Mouse (Mus musculus): ENCODE results near the gene Mgarp. TPM values are rescaled to one million over a fixed set of nuclear protein-coding genes. Genes with fewer than 3 reads are reported as not detected.

Mgarp gene
- polyA plus RNA-seq, 1 experiment from 2014 or later: 0.60 TPM

- peaks cover 25% of the 10 kb centered on the region for H3K4me1 ChIP-seq (ENCODE audit: insufficient read depth)
- H3K27ac ChIP-seq (ENCODE audit: low read depth): no peak overlapping the region
- 81% methylated on average over 5 of the region's 5 CpGs for WGBS (ENCODE audit: insufficient replicate concordance)
- H3K4me3 ChIP-seq (ENCODE audit: low read depth, low read length): no peak overlapping the region
- no peaks in the 10 kb centered on the region for H3K9me3 ChIP-seq (ENCODE audit: low read length)
- ATAC-seq: no peak
- DNase-seq: no peak
- no peak overlapping the region for H3K9ac ChIP-seq (replicated peaks)
- H3K27me3 ChIP-seq (ENCODE audit: insufficient read depth, low read length): peaks cover 6% of the 10 kb centered on the region; the same call in 1 of the 2 replicates
- no peaks in the 10 kb centered on the region for H3K36me3 ChIP-seq (replicated peaks; ENCODE audit: insufficient read depth, low read length)
- H3K4me2 ChIP-seq (ENCODE audit: low read depth, low read length): no peak overlapping the region
- TF ChIP-seq EP300 (IDR thresholded peaks at IDR 0.05; ENCODE audit: low read depth) (no peak), CTCF (IDR thresholded peaks at IDR 0.05; ENCODE audit: low read depth) (no peak)
These were observed 4.9 kb downstream of the Mgarp start for GRCm38 (mm10) chr3:51391591-51391990.

DNA sequence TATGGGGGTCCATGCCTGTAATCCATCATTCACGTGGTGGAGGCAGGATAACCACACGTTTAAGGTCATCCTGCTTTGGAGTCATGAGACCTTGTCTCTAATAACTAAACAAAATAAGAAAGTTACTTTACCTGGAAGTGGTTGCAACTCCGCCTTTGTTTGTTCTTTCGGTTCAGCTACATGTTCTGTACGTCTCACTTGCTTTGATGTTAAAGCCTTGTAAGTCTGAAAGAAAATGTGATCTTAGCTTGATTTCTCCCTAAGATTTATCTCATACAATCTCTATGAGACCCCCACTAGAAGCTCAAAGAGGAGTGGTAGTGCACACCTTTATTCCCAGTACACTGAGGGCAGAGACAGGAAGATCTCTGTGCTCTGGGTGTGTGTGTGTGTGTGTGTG, 5.4 kb downstream of the Mgarp start:
- Histone ChIP-seq H3K4me2 (ENCODE audit: low read depth, low read length) (no peak overlapping the region), H3K4me3 (ENCODE audit: low read depth, low read length) (no peak overlapping the region), H3K27ac (ENCODE audit: low read depth) (no peak overlapping the region), H3K27me3 (ENCODE audit: insufficient read depth, low read length) (peaks cover 4% of the 10 kb centered on the region; the same call in 1 of the 2 replicates), H3K36me3 (replicated peaks; ENCODE audit: insufficient read depth, low read length) (no peaks in the 10 kb centered on the region), H3K9me3 (ENCODE audit: low read length) (no peaks in the 10 kb centered on the region), H3K9ac (replicated peaks) (no peak overlapping the region; the same call in 1 of the 2 replicates), H3K4me1 (ENCODE audit: insufficient read depth) (peaks cover 20% of the 10 kb centered on the region)
- 76% methylated on average over 5 of the region's 5 CpGs for WGBS (ENCODE audit: insufficient replicate concordance)
- TF ChIP-seq CTCF (IDR thresholded peaks at IDR 0.05; ENCODE audit: low read depth) (no peak), EP300 (IDR thresholded peaks at IDR 0.05; ENCODE audit: low read depth) (no peak)
- no peak for ATAC-seq
- DNase-seq: no peak

GRCm38 (mm10) chr3:51388904-51389303, 7.6 kb downstream of the Mgarp start:
- TF ChIP-seq CTCF (IDR thresholded peaks at IDR 0.05; ENCODE audit: low read depth) (no peak), EP300 (IDR thresholded peaks at IDR 0.05; ENCODE audit: low read depth) (peak; percentile 84)
- Histone ChIP-seq H3K27ac (ENCODE audit: low read depth) (no peak overlapping the region), H3K4me1 (ENCODE audit: insufficient read depth) (peaks cover 17% of the 10 kb centered on the region), H3K36me3 (replicated peaks; ENCODE audit: insufficient read depth, low read length) (no peaks in the 10 kb centered on the region), H3K9me3 (ENCODE audit: low read length) (no peaks in the 10 kb centered on the region), H3K4me2 (ENCODE audit: low read depth, low read length) (peak overlapping the region; percentile 73), H3K9ac (replicated peaks) (peak overlapping the region; percentile 8), H3K27me3 (ENCODE audit: insufficient read depth, low read length) (no peaks in the 10 kb centered on the region), H3K4me3 (ENCODE audit: low read depth, low read length) (peak overlapping the region; percentile 29)
- 8% methylated on average over 13 of the region's 13 CpGs for WGBS (ENCODE audit: insufficient replicate concordance)
- peak; percentile 84 for ATAC-seq
- peak; percentile 42 for DNase-seq

DNA sequence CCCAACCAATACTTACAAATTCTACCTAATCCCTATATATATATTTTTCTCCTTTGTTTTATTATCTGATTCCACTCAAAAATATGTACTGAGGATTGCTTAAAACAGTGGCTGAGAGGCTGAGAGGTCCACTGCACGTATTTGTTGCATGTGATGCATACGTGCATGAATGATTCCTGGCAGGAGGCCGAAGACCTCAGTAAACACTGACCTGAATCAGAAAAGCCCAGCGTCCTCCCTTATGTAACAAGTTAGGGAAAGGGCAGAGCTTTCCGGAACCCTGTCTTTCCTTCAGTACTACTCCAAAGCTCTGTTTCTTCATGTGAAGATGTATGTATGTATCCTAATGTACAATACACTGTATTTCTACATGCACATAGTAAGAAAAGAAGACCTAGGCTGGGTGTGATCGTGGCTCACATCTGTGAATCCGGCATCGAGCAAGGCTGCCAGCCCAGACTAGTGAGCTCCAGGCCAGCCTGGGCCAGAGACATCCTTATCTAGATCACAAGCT, 8.6 kb downstream of the Mgarp start:
- H3K36me3 ChIP-seq (replicated peaks; ENCODE audit: insufficient read depth, low read length): no peaks in the 10 kb centered on the region
- peak overlapping the region; percentile 20; the same call in 1 of the 2 replicates for H3K4me2 ChIP-seq (ENCODE audit: low read depth, low read length)
- TF ChIP-seq EP300 (IDR thresholded peaks at IDR 0.05; ENCODE audit: low read depth) (no peak), CTCF (IDR thresholded peaks at IDR 0.05; ENCODE audit: low read depth) (no peak)
- no peak overlapping the region for H3K9ac ChIP-seq (replicated peaks)
- ATAC-seq: peak; percentile 52
- H3K27ac ChIP-seq (ENCODE audit: low read depth): no peak overlapping the region
- H3K9me3 ChIP-seq (ENCODE audit: low read length): no peaks in the 10 kb centered on the region
- H3K4me3 ChIP-seq (ENCODE audit: low read depth, low read length): no peak overlapping the region
- peak; percentile 46 for DNase-seq
- peaks cover 19% of the 10 kb centered on the region for H3K4me1 ChIP-seq (ENCODE audit: insufficient read depth)
- 59% methylated on average over 8 of the region's 8 CpGs for WGBS (ENCODE audit: insufficient replicate concordance)
- no peaks in the 10 kb centered on the region for H3K27me3 ChIP-seq (ENCODE audit: insufficient read depth, low read length)

- Histone ChIP-seq H3K4me2 (ENCODE audit: low read depth, low read length) (no peak overlapping the region), H3K27me3 (ENCODE audit: insufficient read depth, low read length) (no peaks in the 10 kb centered on the region), H3K27ac (ENCODE audit: low read depth) (no peak overlapping the region), H3K9ac (replicated peaks) (no peak overlapping the region), H3K4me1 (ENCODE audit: insufficient read depth) (peaks cover 19% of the 10 kb centered on the region), H3K4me3 (ENCODE audit: low read depth, low read length) (no peak overlapping the region), H3K36me3 (replicated peaks; ENCODE audit: insufficient read depth, low read length) (no peaks in the 10 kb centered on the region), H3K9me3 (ENCODE audit: low read length) (no peaks in the 10 kb centered on the region)
- TF ChIP-seq CTCF (IDR thresholded peaks at IDR 0.05; ENCODE audit: low read depth): no peak
- TF ChIP-seq EP300 (IDR thresholded peaks at IDR 0.05; ENCODE audit: low read depth): no peak
- ATAC-seq (no peak), DNase-seq (no peak)
- 65% methylated on average over 3 of the region's 3 CpGs for WGBS (ENCODE audit: insufficient replicate concordance)
These were observed 9.4 kb downstream of the Mgarp start for GRCm38 (mm10) chr3:51387134-51387451.

GRCm38 (mm10) chr3:51386441-51387133, 10.0 kb downstream of the Mgarp start:
- H3K27ac ChIP-seq (ENCODE audit: low read depth): no peak overlapping the region
- no peaks in the 10 kb centered on the region for H3K36me3 ChIP-seq (replicated peaks; ENCODE audit: insufficient read depth, low read length)
- WGBS (ENCODE audit: insufficient replicate concordance): 61% methylated on average over 12 of the region's 12 CpGs
- no peaks in the 10 kb centered on the region for H3K27me3 ChIP-seq (ENCODE audit: insufficient read depth, low read length)
- no peak for TF ChIP-seq EP300 (IDR thresholded peaks at IDR 0.05; ENCODE audit: low read depth)
- no peak for TF ChIP-seq CTCF (IDR thresholded peaks at IDR 0.05; ENCODE audit: low read depth)
- H3K4me2 ChIP-seq (ENCODE audit: low read depth, low read length): no peak overlapping the region
- no peak overlapping the region for H3K4me3 ChIP-seq (ENCODE audit: low read depth, low read length)
- DNase-seq (no peak), ATAC-seq (no peak)
- H3K9ac ChIP-seq (replicated peaks): no peak overlapping the region
- H3K9me3 ChIP-seq (ENCODE audit: low read length): no peaks in the 10 kb centered on the region
- H3K4me1 ChIP-seq (ENCODE audit: insufficient read depth): peaks cover 19% of the 10 kb centered on the region

All from liver, postnatal 0 days (tissue).